Mouse (Mus musculus): ENCODE data around the gene Col9a2. TPM values are rescaled to one million over a fixed set of nuclear protein-coding genes. Genes with fewer than 3 reads are reported as not detected.

Gene Col9a2
- not detected for polyA plus RNA-seq (2012; fragmentation: generic; extraction: Trizol)
- long read RNA-seq, experiment 1, result 0 reads
- long read RNA-seq, experiment 2, result 0 reads

- Histone ChIP-seq H3K36me3 (ENCODE audit: control insufficient read depth, insufficient read depth) (no peaks in the 10 kb centered on the region), H3K79me3 (ENCODE audit: low read depth) (no peaks in the 10 kb centered on the region), H3K79me2 (ENCODE audit: control insufficient read depth, insufficient read depth) (no peaks in the 10 kb centered on the region), H3ac (ENCODE audit: control insufficient read depth, insufficient read length, low read depth) (no peak within 1 kb of the TSS), H3K4me3 (ENCODE audit: insufficient read depth, poor library complexity, severe bottlenecking) (no peak within 1 kb of the TSS), H3K27me3 (ENCODE audit: control insufficient read depth, insufficient read depth, insufficient read length) (peaks cover 38% of the 10 kb centered on the region)
- TF ChIP-seq CEBPB (IDR thresholded peaks at IDR 0.05; ENCODE audit: low read depth), result no peak
- no peak for TF ChIP-seq MYOG (IDR thresholded peaks at IDR 0.05; ENCODE audit: control insufficient read depth, extremely low read depth, insufficient read length)
- TF ChIP-seq MYOD1 (IDR thresholded peaks at IDR 0.05; ENCODE audit: control insufficient read depth, insufficient read length, low read depth), result no peak
- no peak for TF ChIP-seq MAX (IDR thresholded peaks at IDR 0.05)
- TF ChIP-seq USF1 (IDR thresholded peaks at IDR 0.05; ENCODE audit: low read depth), result no peak
Measured at GRCm38 (mm10) chr4:121039331-121040115, at the start of gene Col9a2. Gene Col9a2 (plus strand): TSS chr4:121039385.

GRCm38 (mm10) chr4:120992284-120992683 lies 46.9 kb upstream of the Col9a2 start:
- Histone ChIP-seq H3K79me3 (ENCODE audit: low read depth) (peaks cover 14% of the 10 kb centered on the region), H3K36me3 (ENCODE audit: control insufficient read depth, insufficient read depth) (no peaks in the 10 kb centered on the region), H3K79me2 (ENCODE audit: control insufficient read depth, insufficient read depth) (peaks cover 86% of the 10 kb centered on the region), H3K27me3 (ENCODE audit: control insufficient read depth, insufficient read depth, insufficient read length) (no peaks in the 10 kb centered on the region), H3ac (ENCODE audit: control insufficient read depth, insufficient read length, low read depth) (no peak overlapping the region), H3K4me3 (ENCODE audit: insufficient read depth, poor library complexity, severe bottlenecking) (no peak overlapping the region)
- TF ChIP-seq CTCF (IDR thresholded peaks at IDR 0.05; ENCODE audit: control insufficient read depth, insufficient read depth, insufficient read length), result no peak
- TF ChIP-seq CEBPB (IDR thresholded peaks at IDR 0.05; ENCODE audit: low read depth), result no peak
- TF ChIP-seq USF1 (IDR thresholded peaks at IDR 0.05; ENCODE audit: low read depth), result no peak
- no peak for TF ChIP-seq MAX (IDR thresholded peaks at IDR 0.05)
- no peak for TF ChIP-seq MYOD1 (IDR thresholded peaks at IDR 0.05; ENCODE audit: control insufficient read depth, insufficient read length, low read depth)
- no peak for TF ChIP-seq FOSL1 (IDR thresholded peaks at IDR 0.05; ENCODE audit: insufficient read depth, low read length, poor library complexity, severe bottlenecking)
- TF ChIP-seq MYOG (IDR thresholded peaks at IDR 0.05; ENCODE audit: control insufficient read depth, extremely low read depth, insufficient read length), result no peak

GRCm38 (mm10) chr4:120993025-120993424 lies 46.2 kb upstream of the Col9a2 start:
- H3K79me3 ChIP-seq (ENCODE audit: low read depth), result peaks cover 19% of the 10 kb centered on the region
- no peak overlapping the region for H3ac ChIP-seq (ENCODE audit: control insufficient read depth, insufficient read length, low read depth)
- H3K4me3 ChIP-seq (ENCODE audit: insufficient read depth, poor library complexity, severe bottlenecking), result no peak overlapping the region
- no peak for TF ChIP-seq CTCF (IDR thresholded peaks at IDR 0.05; ENCODE audit: control insufficient read depth, insufficient read depth, insufficient read length)
- no peak for TF ChIP-seq CEBPB (IDR thresholded peaks at IDR 0.05; ENCODE audit: low read depth)
- TF ChIP-seq MYOG (IDR thresholded peaks at IDR 0.05; ENCODE audit: control insufficient read depth, extremely low read depth, insufficient read length), result no peak
- TF ChIP-seq USF1 (IDR thresholded peaks at IDR 0.05; ENCODE audit: low read depth), result no peak
- no peak for TF ChIP-seq MAX (IDR thresholded peaks at IDR 0.05)
- no peak for TF ChIP-seq FOSL1 (IDR thresholded peaks at IDR 0.05; ENCODE audit: insufficient read depth, low read length, poor library complexity, severe bottlenecking)
- no peak for TF ChIP-seq MYOD1 (IDR thresholded peaks at IDR 0.05; ENCODE audit: control insufficient read depth, insufficient read length, low read depth)
- H3K36me3 ChIP-seq (ENCODE audit: control insufficient read depth, insufficient read depth), result no peaks in the 10 kb centered on the region
- H3K79me2 ChIP-seq (ENCODE audit: control insufficient read depth, insufficient read depth), result peaks cover 87% of the 10 kb centered on the region
- H3K27me3 ChIP-seq (ENCODE audit: control insufficient read depth, insufficient read depth, insufficient read length), result no peaks in the 10 kb centered on the region

- Histone ChIP-seq H3ac (ENCODE audit: control insufficient read depth, insufficient read length, low read depth) (no peak overlapping the region), H3K4me3 (ENCODE audit: insufficient read depth, poor library complexity, severe bottlenecking) (no peak overlapping the region), H3K27me3 (ENCODE audit: control insufficient read depth, insufficient read depth, insufficient read length) (no peaks in the 10 kb centered on the region), H3K36me3 (ENCODE audit: control insufficient read depth, insufficient read depth) (no peaks in the 10 kb centered on the region), H3K79me3 (ENCODE audit: low read depth) (peaks cover 19% of the 10 kb centered on the region), H3K79me2 (ENCODE audit: control insufficient read depth, insufficient read depth) (peaks cover 84% of the 10 kb centered on the region)
- no peak for TF ChIP-seq FOSL1 (IDR thresholded peaks at IDR 0.05; ENCODE audit: insufficient read depth, low read length, poor library complexity, severe bottlenecking)
- TF ChIP-seq MYOG (IDR thresholded peaks at IDR 0.05; ENCODE audit: control insufficient read depth, extremely low read depth, insufficient read length), result no peak
- TF ChIP-seq USF1 (IDR thresholded peaks at IDR 0.05; ENCODE audit: low read depth), result no peak
- TF ChIP-seq CEBPB (IDR thresholded peaks at IDR 0.05; ENCODE audit: low read depth), result no peak
- TF ChIP-seq CTCF (IDR thresholded peaks at IDR 0.05; ENCODE audit: control insufficient read depth, insufficient read depth, insufficient read length), result no peak
- TF ChIP-seq MAX (IDR thresholded peaks at IDR 0.05), result no peak
- no peak for TF ChIP-seq MYOD1 (IDR thresholded peaks at IDR 0.05; ENCODE audit: control insufficient read depth, insufficient read length, low read depth)
Measured at GRCm38 (mm10) chr4:120995911-120996310, 43.3 kb upstream of the Col9a2 start.

- Histone ChIP-seq H3K79me3 (ENCODE audit: low read depth) (peaks cover 36% of the 10 kb centered on the region), H3K4me3 (ENCODE audit: insufficient read depth, poor library complexity, severe bottlenecking) (no peak overlapping the region), H3K79me2 (ENCODE audit: control insufficient read depth, insufficient read depth) (peaks cover 83% of the 10 kb centered on the region), H3K36me3 (ENCODE audit: control insufficient read depth, insufficient read depth) (no peaks in the 10 kb centered on the region), H3K27me3 (ENCODE audit: control insufficient read depth, insufficient read depth, insufficient read length) (no peaks in the 10 kb centered on the region), H3ac (ENCODE audit: control insufficient read depth, insufficient read length, low read depth) (no peak overlapping the region)
- TF ChIP-seq CEBPB (IDR thresholded peaks at IDR 0.05; ENCODE audit: low read depth) (no peak), MYOG (IDR thresholded peaks at IDR 0.05; ENCODE audit: control insufficient read depth, extremely low read depth, insufficient read length) (no peak), CTCF (IDR thresholded peaks at IDR 0.05; ENCODE audit: control insufficient read depth, insufficient read depth, insufficient read length) (no peak), USF1 (IDR thresholded peaks at IDR 0.05; ENCODE audit: low read depth) (no peak), FOSL1 (IDR thresholded peaks at IDR 0.05; ENCODE audit: insufficient read depth, low read length, poor library complexity, severe bottlenecking) (no peak), MYOD1 (IDR thresholded peaks at IDR 0.05; ENCODE audit: control insufficient read depth, insufficient read length, low read depth) (no peak), MAX (IDR thresholded peaks at IDR 0.05) (no peak)
Measured at GRCm38 (mm10) chr4:121001042-121001441, 38.1 kb upstream of the Col9a2 start.

Data from C2C12 (cell line).